Mouse (Mus musculus): ENCODE measurements around the gene Bin2. TPM values are rescaled to one million over a fixed set of nuclear protein-coding genes. Genes with fewer than 3 reads are reported as not detected.
A peak's percentile ranks its signal among the peaks of the same experiment; 100 is the strongest.

Gene Bin2
- 4.3 and 10.3 TPM in 2 replicates for polyA plus RNA-seq (2016; fragmentation: Nextera tagmentation; extraction: Ambion mirVana)

GRCm38 (mm10) chr15:100669337-100669736 lies at the start of gene Bin2:
Bin2 (minus strand) TSS chr15:100669553.
- WGBS = 85% methylated on average over 20 of the region's 20 CpGs
- H3K9me3 ChIP-seq = no peaks in the 10 kb centered on the region
- H3K4me1 ChIP-seq = peaks cover 51% of the 10 kb centered on the region
- 0 out of 2 replicates have a peak, but pooled peaks cover 5% of the 10 kb centered on the region for H3K27me3 ChIP-seq (ENCODE audit: insufficient read depth, poor library complexity, severe bottlenecking)
- no peaks in the 10 kb centered on the region for H3K36me3 ChIP-seq
- DNase-seq (ENCODE audit: low spot score) = no peak
- H3K27ac ChIP-seq = no peak within 1 kb of the TSS
- H3K4me3 ChIP-seq = no peak within 1 kb of the TSS

DNA sequence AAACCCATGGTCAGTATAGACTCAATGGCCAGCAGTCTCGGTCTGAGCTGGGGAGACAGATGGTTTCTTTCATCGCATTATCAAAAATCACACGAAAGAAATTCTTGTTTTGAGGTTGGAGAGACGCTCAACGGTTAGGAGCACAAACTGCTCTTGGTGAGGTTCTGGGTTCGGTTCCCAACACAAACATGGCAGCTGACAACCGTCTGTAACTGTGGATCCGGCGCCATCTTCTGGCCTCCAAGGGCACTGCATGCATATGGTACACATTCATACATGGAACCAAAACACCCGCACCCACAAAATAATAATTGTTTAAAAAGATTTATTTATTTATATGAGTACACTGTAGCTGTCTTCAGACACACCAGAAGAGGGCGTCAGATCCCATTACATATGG lies 49.2 kb upstream of the Bin2 start:
- DNase-seq (ENCODE audit: low spot score) = no peak

GRCm38 (mm10) chr15:100717933-100718332 lies 48.6 kb upstream of the Bin2 start:
- Histone ChIP-seq H3K9me3 (no peaks in the 10 kb centered on the region), H3K27ac (no peak overlapping the region), H3K4me1 (peaks cover 8% of the 10 kb centered on the region; the same call in 1 of the 2 replicates), H3K4me3 (no peak overlapping the region), H3K27me3 (ENCODE audit: insufficient read depth, poor library complexity, severe bottlenecking) (peaks cover 19% of the 10 kb centered on the region; the same call in 1 of the 2 replicates), H3K36me3 (no peaks in the 10 kb centered on the region)
- DNase-seq (ENCODE audit: low spot score) = no peak
- WGBS = 78% methylated on average over 6 of the region's 6 CpGs

More for the DNA sequence above, 49.2 kb upstream of the Bin2 start:
- no peaks in the 10 kb centered on the region for H3K9me3 ChIP-seq
- H3K4me1 ChIP-seq = peaks cover 3% of the 10 kb centered on the region; the same call in 1 of the 2 replicates
- WGBS = 77% methylated on average over 11 of the region's 11 CpGs
- peaks cover 25% of the 10 kb centered on the region for H3K27me3 ChIP-seq (ENCODE audit: insufficient read depth, poor library complexity, severe bottlenecking)
- no peaks in the 10 kb centered on the region for H3K36me3 ChIP-seq
- H3K4me3 ChIP-seq = no peak overlapping the region
- H3K27ac ChIP-seq = no peak overlapping the region

- Histone ChIP-seq H3K36me3 (no peaks in the 10 kb centered on the region), H3K4me1 (peaks cover 12% of the 10 kb centered on the region; the same call in 1 of the 2 replicates), H3K9me3 (no peaks in the 10 kb centered on the region), H3K4me3 (no peak overlapping the region), H3K27me3 (ENCODE audit: insufficient read depth, poor library complexity, severe bottlenecking) (peaks cover 14% of the 10 kb centered on the region), H3K27ac (no peak overlapping the region)
- WGBS = 81% methylated on average over 9 of the region's 9 CpGs
- DNase-seq (ENCODE audit: low spot score) = no peak
These were observed 46.1 kb upstream of the Bin2 start for GRCm38 (mm10) chr15:100715399-100715993.

- 80% methylated on average over 8 of the region's 8 CpGs for WGBS
- Histone ChIP-seq H3K27ac (no peak overlapping the region), H3K4me3 (no peak overlapping the region), H3K27me3 (ENCODE audit: insufficient read depth, poor library complexity, severe bottlenecking) (peaks cover 6% of the 10 kb centered on the region), H3K9me3 (no peaks in the 10 kb centered on the region), H3K4me1 (peaks cover 12% of the 10 kb centered on the region; the same call in 1 of the 2 replicates), H3K36me3 (no peaks in the 10 kb centered on the region)
- DNase-seq (ENCODE audit: low spot score) = no peak
These were observed 45.1 kb upstream of the Bin2 start for GRCm38 (mm10) chr15:100714470-100714869.

DNA sequence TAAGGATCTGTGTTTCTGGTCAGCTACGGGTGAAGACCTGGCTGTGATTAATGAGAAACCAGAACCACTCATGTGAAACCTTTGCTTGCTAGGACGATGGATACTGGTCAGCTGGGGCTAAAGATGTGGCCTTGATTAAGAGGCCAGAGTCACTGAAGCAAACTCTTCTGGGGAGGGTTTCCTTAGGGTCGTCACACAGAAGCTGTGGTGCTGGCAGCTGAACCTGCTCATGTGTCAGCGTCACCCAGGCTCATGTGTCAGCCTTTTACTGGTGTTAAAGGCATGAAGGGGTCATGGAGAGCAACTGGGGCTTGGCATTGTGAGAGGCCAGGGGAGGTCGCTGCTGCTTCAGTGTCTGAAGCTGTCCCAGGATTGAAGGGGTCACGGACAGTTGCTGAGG lies 41.5 kb upstream of the Bin2 start:
- no peaks in the 10 kb centered on the region for H3K9me3 ChIP-seq
- peaks cover 25% of the 10 kb centered on the region for H3K4me1 ChIP-seq
- DNase-seq (ENCODE audit: low spot score) = no peak
- no peaks in the 10 kb centered on the region for H3K36me3 ChIP-seq
- peaks cover 6% of the 10 kb centered on the region for H3K27me3 ChIP-seq (ENCODE audit: insufficient read depth, poor library complexity, severe bottlenecking)
- no peak overlapping the region for H3K4me3 ChIP-seq
- no peak overlapping the region for H3K27ac ChIP-seq
- WGBS = 71% methylated on average over 6 of the region's 6 CpGs

GRCm38 (mm10) chr15:100708433-100709078 lies 39.2 kb upstream of the Bin2 start:
- H3K4me1 ChIP-seq = peaks cover 33% of the 10 kb centered on the region
- no peak overlapping the region for H3K4me3 ChIP-seq
- H3K9me3 ChIP-seq = no peaks in the 10 kb centered on the region
- H3K27ac ChIP-seq = no peak overlapping the region
- DNase-seq (ENCODE audit: low spot score) = no peak
- no peaks in the 10 kb centered on the region for H3K36me3 ChIP-seq
- WGBS = 71% methylated on average over 8 of the region's 8 CpGs
- peaks cover 19% of the 10 kb centered on the region for H3K27me3 ChIP-seq (ENCODE audit: insufficient read depth, poor library complexity, severe bottlenecking)

DNA sequence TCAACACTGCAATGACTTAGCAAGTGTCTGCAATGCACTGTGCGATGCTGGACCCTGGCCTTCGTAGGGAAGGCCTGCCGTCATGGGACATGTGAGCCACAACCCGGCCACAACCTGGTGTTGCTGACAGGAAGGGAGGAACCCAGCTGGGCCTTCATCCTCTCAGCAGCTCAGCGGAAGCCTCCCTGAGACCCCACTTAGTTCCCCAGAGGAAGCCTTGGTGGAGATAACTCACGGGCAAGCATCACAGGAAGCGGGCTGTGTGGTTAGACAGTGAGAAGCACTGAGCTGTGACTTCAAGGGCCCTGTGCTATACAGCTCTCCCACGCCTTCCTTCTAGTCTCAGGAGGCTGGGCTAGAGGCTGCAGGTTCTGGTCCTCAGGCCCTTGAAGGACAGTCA lies 36.9 kb upstream of the Bin2 start:
- H3K27ac ChIP-seq = no peak overlapping the region
- 43% methylated on average over 8 of the region's 8 CpGs for WGBS
- H3K36me3 ChIP-seq = no peaks in the 10 kb centered on the region
- peaks cover 28% of the 10 kb centered on the region for H3K4me1 ChIP-seq
- DNase-seq (ENCODE audit: low spot score) = no peak
- H3K4me3 ChIP-seq = no peak overlapping the region
- H3K27me3 ChIP-seq (ENCODE audit: insufficient read depth, poor library complexity, severe bottlenecking) = peaks cover 37% of the 10 kb centered on the region
- H3K9me3 ChIP-seq = no peaks in the 10 kb centered on the region

DNA sequence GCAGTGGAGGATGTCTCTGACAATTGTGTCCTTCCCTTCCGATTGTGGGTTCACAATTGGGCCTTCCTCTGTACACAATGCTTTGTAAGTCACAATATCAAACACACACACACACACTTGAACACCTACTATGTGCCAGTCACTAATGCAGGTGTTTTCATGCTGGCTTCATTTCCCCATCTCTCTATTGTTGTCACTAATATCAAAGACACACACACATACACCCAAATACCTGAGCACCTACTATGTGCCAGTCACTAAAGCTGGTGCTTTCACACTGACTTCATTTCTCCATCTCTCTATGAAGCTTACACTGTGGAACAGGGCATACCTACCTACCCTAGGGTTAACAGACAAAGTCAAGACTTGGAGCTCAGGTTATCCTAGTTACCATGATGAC lies 36.0 kb upstream of the Bin2 start:
- Histone ChIP-seq H3K4me1 (peaks cover 30% of the 10 kb centered on the region), H3K4me3 (no peak overlapping the region), H3K36me3 (no peaks in the 10 kb centered on the region), H3K27me3 (ENCODE audit: insufficient read depth, poor library complexity, severe bottlenecking) (peaks cover 46% of the 10 kb centered on the region), H3K27ac (no peak overlapping the region), H3K9me3 (no peaks in the 10 kb centered on the region)
- WGBS = 96% methylated on average over 1 of the region's 1 CpGs
- DNase-seq (ENCODE audit: low spot score) = no peak

- Histone ChIP-seq H3K9me3 (no peaks in the 10 kb centered on the region), H3K27ac (no peak overlapping the region), H3K4me1 (peaks cover 30% of the 10 kb centered on the region), H3K4me3 (peak overlapping the region; percentile 46), H3K36me3 (no peaks in the 10 kb centered on the region), H3K27me3 (ENCODE audit: insufficient read depth, poor library complexity, severe bottlenecking) (peaks cover 47% of the 10 kb centered on the region)
- 6% methylated on average over 17 of the region's 17 CpGs for WGBS
- DNase-seq (ENCODE audit: low spot score) = no peak
These were observed 34.6 kb upstream of the Bin2 start for GRCm38 (mm10) chr15:100703913-100704312.

DNA sequence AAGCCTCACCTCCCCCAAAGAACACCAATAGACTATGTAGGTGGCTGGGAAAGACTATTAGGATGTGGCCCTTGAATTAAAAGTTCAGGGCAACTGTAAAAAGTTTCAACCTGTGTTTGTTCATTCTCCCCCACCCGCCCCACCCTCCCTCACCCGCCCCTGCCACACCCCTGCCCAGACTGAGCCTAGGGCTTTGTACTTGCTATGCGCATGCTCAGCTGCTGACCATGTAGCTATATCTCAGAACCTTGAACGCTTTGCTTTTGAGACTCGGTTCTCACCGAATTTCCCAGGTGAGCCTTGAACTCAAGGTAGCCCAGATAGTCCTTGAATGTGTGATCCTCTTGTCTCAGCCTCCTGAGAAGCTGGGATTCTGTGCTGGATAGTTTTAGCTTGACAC lies 32.5 kb upstream of the Bin2 start:
- Histone ChIP-seq H3K4me3 (no peak overlapping the region), H3K27ac (no peak overlapping the region), H3K36me3 (no peaks in the 10 kb centered on the region), H3K4me1 (peaks cover 35% of the 10 kb centered on the region), H3K9me3 (no peaks in the 10 kb centered on the region), H3K27me3 (ENCODE audit: insufficient read depth, poor library complexity, severe bottlenecking) (peaks cover 64% of the 10 kb centered on the region)
- WGBS = 70% methylated on average over 6 of the region's 6 CpGs
- no peak for DNase-seq (ENCODE audit: low spot score)

- peaks cover 68% of the 10 kb centered on the region for H3K27me3 ChIP-seq (ENCODE audit: insufficient read depth, poor library complexity, severe bottlenecking)
- no peaks in the 10 kb centered on the region for H3K9me3 ChIP-seq
- WGBS = 58% methylated on average over 10 of the region's 10 CpGs
- no peak overlapping the region for H3K27ac ChIP-seq
- no peak for DNase-seq (ENCODE audit: low spot score)
- no peaks in the 10 kb centered on the region for H3K36me3 ChIP-seq
- peaks cover 30% of the 10 kb centered on the region for H3K4me1 ChIP-seq
- H3K4me3 ChIP-seq = no peak overlapping the region
These were observed 31.8 kb upstream of the Bin2 start for GRCm38 (mm10) chr15:100701108-100701507.

DNA sequence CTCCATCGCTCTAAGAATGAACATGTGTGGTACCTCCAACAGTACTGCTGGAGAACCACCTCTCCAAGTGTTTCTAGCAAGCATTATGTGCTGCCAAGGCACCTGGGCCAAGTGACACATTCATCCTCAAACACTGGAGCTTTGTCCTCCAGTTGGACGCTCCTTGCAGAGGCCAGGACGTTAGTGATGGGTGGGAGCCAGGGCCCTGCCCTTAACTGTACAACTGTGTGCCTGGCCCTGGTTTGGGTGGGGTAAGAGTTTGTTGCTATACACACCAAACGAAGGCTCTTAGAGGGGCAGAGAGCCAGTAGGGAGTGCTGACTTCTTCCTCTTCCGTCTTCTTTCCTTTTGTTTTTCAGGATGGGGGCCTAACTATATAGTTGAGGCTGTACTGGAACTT lies 31.1 kb upstream of the Bin2 start:
- no peaks in the 10 kb centered on the region for H3K36me3 ChIP-seq
- DNase-seq (ENCODE audit: low spot score) = no peak
- H3K4me3 ChIP-seq = no peak overlapping the region
- no peak overlapping the region for H3K27ac ChIP-seq
- peaks cover 68% of the 10 kb centered on the region for H3K27me3 ChIP-seq (ENCODE audit: insufficient read depth, poor library complexity, severe bottlenecking)
- peaks cover 27% of the 10 kb centered on the region for H3K4me1 ChIP-seq
- 75% methylated on average over 5 of the region's 5 CpGs for WGBS
- no peaks in the 10 kb centered on the region for H3K9me3 ChIP-seq
